Comparison of ENCODE assay signal across 34 mouse cellular contexts in genomic region chr13:25023129-25023528, GRCm38 (mm10). TPM values are rescaled to one million over a fixed set of nuclear protein-coding genes. Genes with fewer than 3 reads are reported as not detected.
"Had no signal": no experiment of that assay in that cellular context is flagged by ENCODE, and none has a peak within 500 bp of the region (broad histone marks: within the 10 kb centered on the region; RNA-seq: fewer than 3 reads in every experiment).

No protein-coding gene starts in this region.

- H3K9ac ChIP-seq: heart, embryonic 13.5 days; heart, embryonic 15.5 days; hindbrain, embryonic 12.5 days; hindbrain, embryonic 13.5 days; hindbrain, embryonic 14.5 days; hindbrain, embryonic 15.5 days; intestine, embryonic 15.5 days; kidney, embryonic 15.5 days had no signal

- H3K9me3 ChIP-seq: heart, embryonic 13.5 days; heart, embryonic 15.5 days; hindbrain, embryonic 10.5 days; hindbrain, embryonic 12.5 days; hindbrain, embryonic 13.5 days; hindbrain, embryonic 15.5 days; intestine, embryonic 15.5 days; kidney, embryonic 15.5 days had no signal

- H3K36me3 ChIP-seq: heart, embryonic 15.5 days; hindbrain, embryonic 12.5 days; hindbrain, embryonic 13.5 days; hindbrain, embryonic 15.5 days; intestine, embryonic 15.5 days; kidney, embryonic 15.5 days had no signal

- H3K27ac ChIP-seq: heart, embryonic 13.5 days; heart, embryonic 15.5 days; hindbrain, embryonic 10.5 days; hindbrain, embryonic 12.5 days; hindbrain, embryonic 13.5 days; hindbrain, embryonic 14.5 days; hindbrain, embryonic 15.5 days; hindbrain, postnatal 0 days; intestine, embryonic 15.5 days; kidney, embryonic 15.5 days; kidney, postnatal 0 days; layer of hippocampus, adult 2 months; left cerebral cortex, adult 2 months had no signal

- ATAC-seq: hindbrain, embryonic 16.5 days; hindbrain, postnatal 0 days; inflammation-experienced regulatory T-cells, adult 6 months; intestine, embryonic 15.5 days; intestine, embryonic 16.5 days; intestine, postnatal 0 days had no signal

- H3K4me2 ChIP-seq: heart, embryonic 13.5 days; heart, embryonic 15.5 days; hindbrain, embryonic 12.5 days; hindbrain, embryonic 13.5 days; hindbrain, embryonic 14.5 days; hindbrain, embryonic 15.5 days; intestine, embryonic 15.5 days; kidney, embryonic 15.5 days had no signal

- DNase-seq: heart, postnatal 10 days; heart, postnatal 14 days; heart, postnatal 36 days; heart, postnatal 4 days; kidney, adult 11 months; kidney, adult 18-20 months; kidney, adult 2 months; kidney, adult 8-10 months; kidney, adult 9 months; kidney, postnatal 10 days; kidney, postnatal 14 days; kidney, postnatal 36 days; kidney, postnatal 4 days; layer of hippocampus, adult 9-11 months; layer of hippocampus, postnatal 36 days had no signal

- H3K4me3 ChIP-seq: heart, embryonic 13.5 days; heart, embryonic 15.5 days; hindbrain, embryonic 10.5 days; hindbrain, embryonic 12.5 days; hindbrain, embryonic 13.5 days; hindbrain, embryonic 15.5 days; intestine, embryonic 15.5 days; kidney, embryonic 15.5 days; layer of hippocampus, adult 2 months; left cerebral cortex, adult 2 months had no signal

- H3K27me3 ChIP-seq: heart, embryonic 13.5 days; heart, embryonic 15.5 days; hindbrain, embryonic 12.5 days; hindbrain, embryonic 13.5 days; hindbrain, embryonic 15.5 days; intestine, embryonic 15.5 days; kidney, embryonic 15.5 days had no signal

RNA-seq across cellular contexts. Expression of gene Dcdc2a, which starts 32.7 kb away (rescaled TPM):
- total RNA-seq: heart, postnatal 25 days; heart, postnatal 36 days; hematopoietic stem cell, adult 5-6 weeks had no signal
- polyA plus RNA-seq: inflammation-experienced regulatory T-cells, adult 6 months had no signal
